Mouse (Mus musculus) cortical plate, adult 2 months (tissue): ENCODE measurements around the gene Cat.

Source experiments
- CTCF ChIP-seq: fragments of 200-500 bp; IDR thresholded peaks from 2 replicates; pipeline ENCODE4 v1.5.1; 2011; ENCODE audit warnings: mild to moderate bottlenecking, control low read depth, low read length; ENCODE audit not compliant: insufficient read depth; ENCODE audit errors: extremely low read depth
- POLR2A ChIP-seq: fragments of 200-500 bp; IDR thresholded peaks from 2 replicates; pipeline ENCODE4 v1.6.1; 2011; ENCODE audit warnings: mild to moderate bottlenecking, low read length, control low read depth; ENCODE audit not compliant: insufficient read depth; ENCODE audit errors: extremely low read depth

- TF ChIP-seq CTCF (no peak), POLR2A (no peak)
Measured at GRCm38 (mm10) chr2:103525596-103525995, 40.6 kb upstream of the Cat start.
